Mouse (Mus musculus): Measurements from ENCODE around the gene Pacrg. TPM values are rescaled to one million over a fixed set of nuclear protein-coding genes. Genes with fewer than 3 reads are reported as not detected.

The Pacrg gene
- polyA plus RNA-seq, 1 experiment from 2014 or later: 3.1 TPM

GRCm38 (mm10) chr17:10432525-10433180, 407.5 kb downstream of the Pacrg start:
- H3K27me3 ChIP-seq: peaks cover 3% of the 10 kb centered on the region
- DNase-seq (ENCODE audit: low read depth, low spot score): no peak
- in situ Hi-C loops (cut with MboI; ENCODE audit: low pct_unique_long_range_greater_than_20kb): no loop called here
- ChIA-PET CTCF (no interaction called here), POLR2A (no interaction called here)
- no peak for TF ChIP-seq CTCF (IDR thresholded peaks at IDR 0.05)
- no peak for ATAC-seq

- ChIA-PET POLR2A (no interaction called here), CTCF (no interaction called here)
- in situ Hi-C loops (cut with MboI; ENCODE audit: low pct_unique_long_range_greater_than_20kb): no loop called here
- TF ChIP-seq CTCF (IDR thresholded peaks at IDR 0.05): no peak
- DNase-seq (ENCODE audit: low read depth, low spot score): no peak
- no peak for ATAC-seq
- no peaks in the 10 kb centered on the region for H3K27me3 ChIP-seq
Measured at GRCm38 (mm10) chr17:10431849-10432524, 408.1 kb downstream of the Pacrg start.

- CTCF ChIA-PET: no interaction called here
- ATAC-seq (no peak), DNase-seq (ENCODE audit: low read depth, low spot score) (no peak)
- no peak for TF ChIP-seq CTCF (IDR thresholded peaks at IDR 0.05)
- in situ Hi-C loops (cut with MboI; ENCODE audit: low pct_unique_long_range_greater_than_20kb): no loop called here
- POLR2A ChIA-PET: no interaction called here
- peaks cover 3% of the 10 kb centered on the region for H3K27me3 ChIP-seq
Measured at GRCm38 (mm10) chr17:10430831-10431230, 409.3 kb downstream of the Pacrg start.

- no peak for TF ChIP-seq CTCF (IDR thresholded peaks at IDR 0.05)
- POLR2A ChIA-PET: interaction anchor here (0.8 kb wide), 1 partner anchor 16 kb away, joined by 3 read pairs; no protein-coding TSS in a partner anchor
- in situ Hi-C loops (cut with MboI; ENCODE audit: low pct_unique_long_range_greater_than_20kb): no loop called here
- DNase-seq (ENCODE audit: low read depth, low spot score) (no peak), ATAC-seq (no peak)
- CTCF ChIA-PET: no interaction called here
- H3K27me3 ChIP-seq: peaks cover 3% of the 10 kb centered on the region
Measured at GRCm38 (mm10) chr17:10429406-10429805, 410.7 kb downstream of the Pacrg start.

- in situ Hi-C loops (cut with MboI; ENCODE audit: low pct_unique_long_range_greater_than_20kb): no loop called here
- no peak for TF ChIP-seq CTCF (IDR thresholded peaks at IDR 0.05)
- DNase-seq (ENCODE audit: low read depth, low spot score): no peak
- CTCF ChIA-PET: no interaction called here
- POLR2A ChIA-PET: no interaction called here
- ATAC-seq: no peak
- peaks cover 3% of the 10 kb centered on the region for H3K27me3 ChIP-seq
Measured at GRCm38 (mm10) chr17:10425311-10425710, 414.8 kb downstream of the Pacrg start.

- ATAC-seq (no peak), DNase-seq (ENCODE audit: low read depth, low spot score) (no peak)
- no peaks in the 10 kb centered on the region for H3K27me3 ChIP-seq
- no peak for TF ChIP-seq CTCF (IDR thresholded peaks at IDR 0.05)
- in situ Hi-C loops (cut with MboI; ENCODE audit: low pct_unique_long_range_greater_than_20kb): no loop called here
- CTCF ChIA-PET: no interaction called here
- POLR2A ChIA-PET: no interaction called here
Measured at GRCm38 (mm10) chr17:10417558-10418253, 422.4 kb downstream of the Pacrg start.

- in situ Hi-C loops (cut with MboI; ENCODE audit: low pct_unique_long_range_greater_than_20kb): no loop called here
- DNase-seq (ENCODE audit: low read depth, low spot score) (no peak), ATAC-seq (no peak)
- TF ChIP-seq CTCF (IDR thresholded peaks at IDR 0.05): no peak
- POLR2A ChIA-PET: no interaction called here
- CTCF ChIA-PET: no interaction called here
- H3K27me3 ChIP-seq: no peaks in the 10 kb centered on the region
Measured at GRCm38 (mm10) chr17:10416995-10417394, 423.1 kb downstream of the Pacrg start.

GRCm38 (mm10) chr17:10416101-10416500, 424.0 kb downstream of the Pacrg start:
- ATAC-seq (no peak), DNase-seq (ENCODE audit: low read depth, low spot score) (no peak)
- CTCF ChIA-PET: interaction anchor here (1.0 kb wide), 1 partner anchor 10 kb away, joined by 3 read pairs; no protein-coding TSS in a partner anchor
- POLR2A ChIA-PET: no interaction called here
- in situ Hi-C loops (cut with MboI; ENCODE audit: low pct_unique_long_range_greater_than_20kb): no loop called here
- no peak for TF ChIP-seq CTCF (IDR thresholded peaks at IDR 0.05)
- no peaks in the 10 kb centered on the region for H3K27me3 ChIP-seq

GRCm38 (mm10) chr17:10414383-10414782, 425.7 kb downstream of the Pacrg start:
- ATAC-seq: no peak
- DNase-seq (ENCODE audit: low read depth, low spot score): no peak
- TF ChIP-seq CTCF (IDR thresholded peaks at IDR 0.05): no peak
- POLR2A ChIA-PET: interaction anchor here (1.0 kb wide), 1 partner anchor 15 kb away, joined by 3 read pairs; no protein-coding TSS in a partner anchor
- no peaks in the 10 kb centered on the region for H3K27me3 ChIP-seq
- CTCF ChIA-PET: no interaction called here
- in situ Hi-C loops (cut with MboI; ENCODE audit: low pct_unique_long_range_greater_than_20kb): no loop called here

GRCm38 (mm10) chr17:10413870-10414269, 426.2 kb downstream of the Pacrg start:
- ChIA-PET POLR2A (interaction anchor here (1.0 kb wide), 1 partner anchor 15 kb away, joined by 3 read pairs; no protein-coding TSS in a partner anchor), CTCF (no interaction called here)
- in situ Hi-C loops (cut with MboI; ENCODE audit: low pct_unique_long_range_greater_than_20kb): no loop called here
- ATAC-seq: no peak
- DNase-seq (ENCODE audit: low read depth, low spot score): no peak
- no peaks in the 10 kb centered on the region for H3K27me3 ChIP-seq
- TF ChIP-seq CTCF (IDR thresholded peaks at IDR 0.05): no peak
